Mouse (Mus musculus): ENCODE results near the gene Rras. TPM values are rescaled to one million over a fixed set of nuclear protein-coding genes. Genes with fewer than 3 reads are reported as not detected.
A peak's percentile ranks its signal among the peaks of the same experiment; 100 is the strongest.

Rras gene
- polyA plus RNA-seq (2012; rRNA removed), result 16.3 and 19.7 TPM in 2 replicates
- 15.4 and 20.6 TPM in 2 replicates for polyA plus RNA-seq (2014; fragmentation: Nextera tagmentation; extraction: Ambion mirVana)

- Histone ChIP-seq H3K27me3 (ENCODE audit: control insufficient read depth, insufficient read depth, low read length) (peaks cover 13% of the 10 kb centered on the region; the same call in 1 of the 2 replicates), H3K4me3 (ENCODE audit: insufficient read depth in 1 of 2, low read depth in 2 of 2, low read length in 2 of 2) (peak within 1 kb of the TSS; percentile 78 to 96), H3K4me2 (ENCODE audit: low read depth) (peak within 1 kb of the TSS; percentile 89), H3K36me3 (replicated peaks; ENCODE audit: control insufficient read depth, insufficient read depth, low read depth) (peaks cover 9% of the 10 kb centered on the region), H3K4me1 (replicated peaks; ENCODE audit: control insufficient read depth in 2 of 2, insufficient read depth in 2 of 2, low read length in 1 of 2) (peaks cover 18 to 32% of the 10 kb centered on the region in 2 experiments), H3K27ac (peak within 1 kb of the TSS; percentile 86), H3K9ac (replicated peaks) (peak within 1 kb of the TSS; percentile 82), H3K9me3 (ENCODE audit: control insufficient read depth, low read length) (no peaks in the 10 kb centered on the region)
- TF ChIP-seq EP300 (IDR thresholded peaks at IDR 0.05; ENCODE audit: low read depth), result peak; percentile 37; the same call in 1 of the 2 replicates
- TF ChIP-seq CTCF (IDR thresholded peaks at IDR 0.05; ENCODE audit: low read depth), result peak; percentile 27; the same call in 1 of the 2 replicates
- DNase-seq (ENCODE audit: low read depth in 3 of 3, low spot score in 3 of 3) (peak; percentile 96 to 100 (median 98)), ATAC-seq (ENCODE audit: insufficient read depth) (peak; percentile 84)
- WGBS (ENCODE audit: insufficient replicate concordance), result under 1% methylated on average over 36 of the region's 36 CpGs
Measured at GRCm38 (mm10) chr7:45017242-45018061, at the start of gene Rras. Gene Rras, plus strand, starts transcription at chr7:45017961.

DNA sequence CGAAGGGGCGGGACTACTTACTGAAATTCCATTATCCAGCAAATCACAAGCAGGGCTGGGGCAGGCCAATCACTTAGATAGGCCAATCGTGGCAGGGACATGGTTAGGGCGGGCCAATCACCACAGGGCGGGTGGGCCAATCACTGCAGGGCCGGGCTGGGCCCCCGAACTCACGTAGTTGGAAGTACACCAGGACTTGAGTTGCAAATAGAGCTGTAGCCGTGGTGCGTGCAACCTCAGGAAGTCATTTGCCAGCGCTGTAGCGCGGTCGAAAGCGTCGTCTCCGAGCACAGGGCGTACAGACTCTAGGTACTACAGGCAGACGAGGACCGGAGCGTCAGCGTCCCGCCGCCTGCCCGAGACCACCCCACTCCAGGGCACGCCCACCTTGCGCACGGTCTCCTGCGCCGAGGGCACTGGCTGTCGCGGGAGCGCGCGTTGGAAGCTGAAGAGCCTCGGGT lies 47.5 kb upstream of the Rras start:
- ATAC-seq (ENCODE audit: insufficient read depth) (peak; percentile 85), DNase-seq (ENCODE audit: low read depth in 3 of 3, low spot score in 3 of 3) (peak; percentile 61 to 71 (median 69))
- Histone ChIP-seq H3K27me3 (ENCODE audit: control insufficient read depth, insufficient read depth, low read length) (no peaks in the 10 kb centered on the region), H3K36me3 (replicated peaks; ENCODE audit: control insufficient read depth, insufficient read depth, low read depth) (no peaks in the 10 kb centered on the region), H3K4me3 (ENCODE audit: insufficient read depth in 1 of 2, low read depth in 2 of 2, low read length in 2 of 2) (peak overlapping the region; percentile 56 to 70), H3K9me3 (ENCODE audit: control insufficient read depth, low read length) (no peaks in the 10 kb centered on the region), H3K9ac (replicated peaks) (peak overlapping the region; percentile 35), H3K4me2 (ENCODE audit: low read depth) (peak overlapping the region; percentile 81), H3K4me1 (replicated peaks; ENCODE audit: control insufficient read depth in 2 of 2, insufficient read depth in 2 of 2, low read length in 1 of 2) (peaks cover 13 to 23% of the 10 kb centered on the region in 2 experiments), H3K27ac (no peak overlapping the region)
- under 1% methylated on average over 36 of the region's 36 CpGs for WGBS (ENCODE audit: insufficient replicate concordance)
- TF ChIP-seq CTCF (IDR thresholded peaks at IDR 0.05; ENCODE audit: low read depth) (no peak), EP300 (IDR thresholded peaks at IDR 0.05; ENCODE audit: low read depth) (no peak)

DNA sequence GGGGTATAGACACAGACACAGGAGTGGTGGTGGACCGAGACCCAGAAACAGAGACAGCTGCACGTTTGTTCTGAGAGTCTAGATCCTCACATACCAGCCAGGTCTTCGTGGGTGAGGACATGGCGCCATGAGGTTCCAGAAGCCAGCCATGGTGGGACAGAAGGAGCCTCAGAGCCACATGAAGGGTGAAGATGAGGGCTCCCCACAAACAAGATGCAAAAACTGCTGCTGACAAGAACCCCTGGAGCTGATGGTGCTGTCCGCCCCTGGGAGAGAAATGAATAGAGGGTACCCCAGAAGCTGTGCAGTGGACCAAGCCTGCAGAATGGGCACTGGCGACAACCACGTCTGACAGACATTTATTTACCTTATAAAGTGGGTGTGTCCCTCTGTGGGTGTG lies 46.6 kb upstream of the Rras start:
- H3K27ac ChIP-seq, result no peak overlapping the region
- H3K9me3 ChIP-seq (ENCODE audit: control insufficient read depth, low read length), result no peaks in the 10 kb centered on the region
- ATAC-seq (ENCODE audit: insufficient read depth) (no peak), DNase-seq (ENCODE audit: low read depth in 3 of 3, low spot score in 3 of 3) (no peak)
- no peaks in the 10 kb centered on the region; the same call in 1 of the 2 replicates for H3K36me3 ChIP-seq (replicated peaks; ENCODE audit: control insufficient read depth, insufficient read depth, low read depth)
- TF ChIP-seq EP300 (IDR thresholded peaks at IDR 0.05; ENCODE audit: low read depth) (no peak), CTCF (IDR thresholded peaks at IDR 0.05; ENCODE audit: low read depth) (no peak)
- no peak overlapping the region for H3K4me3 ChIP-seq (ENCODE audit: insufficient read depth in 1 of 2, low read depth in 2 of 2, low read length in 2 of 2)
- no peaks in the 10 kb centered on the region for H3K27me3 ChIP-seq (ENCODE audit: control insufficient read depth, insufficient read depth, low read length)
- H3K9ac ChIP-seq (replicated peaks), result no peak overlapping the region
- WGBS (ENCODE audit: insufficient replicate concordance), result 53% methylated on average over 7 of the region's 7 CpGs
- peak overlapping the region; percentile 81 for H3K4me2 ChIP-seq (ENCODE audit: low read depth)
- H3K4me1 ChIP-seq (replicated peaks; ENCODE audit: control insufficient read depth in 2 of 2, insufficient read depth in 2 of 2, low read length in 1 of 2), result peaks cover 13 to 26% of the 10 kb centered on the region in 2 experiments

- H3K4me3 ChIP-seq (ENCODE audit: insufficient read depth in 1 of 2, low read depth in 2 of 2, low read length in 2 of 2), result 0 out of 4 replicates have a peak overlapping the region, but pooled peaks of 1 of the 2 experiments have one; percentile 5
- H3K9me3 ChIP-seq (ENCODE audit: control insufficient read depth, low read length), result no peaks in the 10 kb centered on the region
- no peak overlapping the region for H3K27ac ChIP-seq
- peak overlapping the region; percentile 67 for H3K4me2 ChIP-seq (ENCODE audit: low read depth)
- H3K36me3 ChIP-seq (replicated peaks; ENCODE audit: control insufficient read depth, insufficient read depth, low read depth), result peaks cover 17% of the 10 kb centered on the region
- 52% methylated on average over 14 of the region's 14 CpGs for WGBS (ENCODE audit: insufficient replicate concordance)
- no peaks in the 10 kb centered on the region for H3K27me3 ChIP-seq (ENCODE audit: control insufficient read depth, insufficient read depth, low read length)
- DNase-seq (ENCODE audit: low read depth in 3 of 3, low spot score in 3 of 3) (no peak), ATAC-seq (ENCODE audit: insufficient read depth) (no peak)
- TF ChIP-seq EP300 (IDR thresholded peaks at IDR 0.05; ENCODE audit: low read depth) (no peak), CTCF (IDR thresholded peaks at IDR 0.05; ENCODE audit: low read depth) (no peak)
- H3K9ac ChIP-seq (replicated peaks), result no peak overlapping the region; the same call in 1 of the 2 replicates
- peaks cover 13 to 23% of the 10 kb centered on the region in 2 experiments for H3K4me1 ChIP-seq (replicated peaks; ENCODE audit: control insufficient read depth in 2 of 2, insufficient read depth in 2 of 2, low read length in 1 of 2)
Measured at GRCm38 (mm10) chr7:44973415-44974130, 44.2 kb upstream of the Rras start.

Data from liver, embryonic 14.5 days (tissue).